Mouse (Mus musculus) spleen, adult 2 months (tissue): ENCODE measurements at regions not wholly inside any gene's neighbourhood (a gene's known extent, or its start where the extent isn't known, plus 50 kb on each side); places are given as distances from the start of the nearest gene placed in this dataset.

ENCODE experiments used
- CTCF ChIP-seq: fragments of 200-500 bp; IDR thresholded peaks from 2 replicates; pipeline ENCODE4 v1.5.1; 2011; ENCODE audit warnings: mild to moderate bottlenecking, inconsistent platforms; ENCODE audit not compliant: insufficient read depth, insufficient read length, insufficient replicate concordance; ENCODE audit errors: extremely low read depth
- POLR2A ChIP-seq: fragments of 200-500 bp; IDR thresholded peaks from 2 replicates; pipeline ENCODE4 v1.6.1; 2011; ENCODE audit warnings: low read depth, low read length, inconsistent platforms

- TF ChIP-seq CTCF (no peak), POLR2A (no peak)
These were observed 221.2 kb upstream of the Sesn3 start for GRCm38 (mm10) chr9:14053704-14054103.
